Mouse (Mus musculus): ENCODE results near the gene Vmn1r59. TPM values are rescaled to one million over a fixed set of nuclear protein-coding genes. Genes with fewer than 3 reads are reported as not detected.

Vmn1r59 gene
- not detected in 2 replicates for polyA plus RNA-seq (2015; fragmentation: Nextera tagmentation; extraction: Ambion mirVana)

DNA sequence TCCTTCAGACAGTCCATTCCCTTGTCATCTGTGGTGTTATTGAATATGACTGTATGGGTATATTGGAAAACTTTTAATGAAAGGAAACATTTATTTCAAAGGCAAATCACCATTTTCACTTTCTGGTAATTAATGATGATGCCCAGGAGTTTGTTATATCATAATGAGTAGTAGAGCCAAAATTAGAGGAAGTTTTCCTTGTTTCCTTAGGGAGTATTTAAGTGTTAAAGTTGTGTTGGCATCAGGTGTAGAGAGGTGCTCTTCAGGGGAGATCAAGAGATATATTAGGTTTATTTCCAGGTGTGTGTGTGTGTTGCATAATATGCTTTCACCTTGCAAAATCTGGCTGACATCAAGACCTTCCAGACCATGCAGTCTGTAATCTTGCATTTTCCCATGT is at the start of gene Vmn1r59:
Gene Vmn1r59 (minus strand): TSS at position 101 of the 400 bp plus-strand sequence.

DNA sequence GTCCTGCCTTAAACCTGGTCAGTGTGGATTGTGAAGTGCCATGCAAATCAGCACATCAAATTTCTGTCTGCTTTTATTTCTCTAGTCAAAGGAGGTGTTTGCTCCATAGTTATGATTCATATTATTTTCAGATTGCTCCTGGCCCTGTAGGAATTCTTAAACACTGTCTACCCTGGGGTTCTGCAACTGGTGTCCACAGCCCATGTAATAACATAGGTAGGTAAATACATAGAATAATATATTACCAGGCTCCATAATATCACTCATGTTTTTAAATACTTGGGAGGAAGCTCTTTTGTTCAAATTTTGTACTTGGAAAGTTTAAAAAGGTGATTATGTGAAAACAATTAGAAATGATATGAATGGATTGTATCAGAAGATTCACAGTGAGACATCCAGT is 37.3 kb upstream of the Vmn1r59 start, which contains the start of gene Vmn2r28:
Gene Vmn2r28 (minus strand): TSS at position 101 of the 400 bp plus-strand sequence.

DNA sequence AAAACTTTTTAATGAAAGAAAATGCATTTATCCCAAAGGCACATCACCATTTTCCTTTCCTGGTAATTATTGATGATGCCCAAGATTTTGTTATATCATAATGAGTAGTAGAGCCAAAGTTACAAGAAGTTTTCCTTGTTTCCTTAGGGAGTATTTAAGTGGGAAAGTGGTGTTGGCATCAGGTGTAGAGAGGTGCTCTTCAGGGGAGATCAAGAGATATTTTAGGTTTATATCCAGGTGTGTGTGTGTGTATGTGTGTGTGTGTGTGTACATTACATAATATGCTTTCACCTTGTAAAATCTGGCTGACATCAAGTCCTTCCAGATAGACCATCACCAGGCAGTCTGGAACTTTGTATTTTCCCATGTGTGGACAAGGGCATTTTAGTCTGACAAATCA is 43.3 kb downstream of the Vmn1r59 start, which contains the start of gene Vmn1r58:
Gene Vmn1r58 (minus strand): TSS at position 101 of the 400 bp plus-strand sequence.

Other genes with a start within 250 kb of the Vmn1r59 start
- not detected in 2 replicates for gene Vmn1r57, start 238.3 kb downstream of the Vmn1r59 start, polyA plus RNA-seq (2015; fragmentation: Nextera tagmentation; extraction: Ambion mirVana)
- gene Gm5065, start 106.2 kb downstream of the Vmn1r59 start, polyA plus RNA-seq (2015; fragmentation: Nextera tagmentation; extraction: Ambion mirVana), result not detected in 2 replicates
- gene Nlrp2, start 105.7 kb downstream of the Vmn1r59 start, polyA plus RNA-seq (2015; fragmentation: Nextera tagmentation; extraction: Ambion mirVana), result not detected in 2 replicates
- not detected in 2 replicates for gene Vmn1r58, start 43.4 kb downstream of the Vmn1r59 start, polyA plus RNA-seq (2015; fragmentation: Nextera tagmentation; extraction: Ambion mirVana)
- gene Vmn2r28, start 37.2 kb upstream of the Vmn1r59 start, polyA plus RNA-seq (2015; fragmentation: Nextera tagmentation; extraction: Ambion mirVana), result not detected in 2 replicates
- not detected in 2 replicates for gene Vmn1r60, start 90.5 kb upstream of the Vmn1r59 start, polyA plus RNA-seq (2015; fragmentation: Nextera tagmentation; extraction: Ambion mirVana)
- gene Vmn1r61, start 156.5 kb upstream of the Vmn1r59 start, polyA plus RNA-seq (2015; fragmentation: Nextera tagmentation; extraction: Ambion mirVana), result not detected in 2 replicates
- gene Vmn1r62, start 216.9 kb upstream of the Vmn1r59 start, polyA plus RNA-seq (2015; fragmentation: Nextera tagmentation; extraction: Ambion mirVana), result not detected in 2 replicates

All from adrenal gland, postnatal 0 days (tissue).